Mouse (Mus musculus) ES-E14 (cell line): ENCODE data around the gene Hist1h4i. TPM values are rescaled to one million over a fixed set of nuclear protein-coding genes. Genes with fewer than 3 reads are reported as not detected.

Source experiments
- DNase-seq: peaks from one replicate; pipeline ENCODE4 v3.0.0-alpha.2; 2013; ENCODE audit warnings: low read depth, low spot score
- H3K27ac ChIP-seq: 2 replicates; pipeline ENCODE4 v1.5.1; 2012; ENCODE audit warnings: low read depth, mild to moderate bottlenecking, low read length, moderate library complexity, mixed read lengths; ENCODE audit not compliant: poor library complexity, insufficient read depth, severe bottlenecking
- H3K36me3 ChIP-seq: 2 replicates; pipeline ENCODE4 v1.6.1; 2012; ENCODE audit warnings: mild to moderate bottlenecking, low read length, moderate library complexity, mixed read lengths; ENCODE audit not compliant: control insufficient read depth, poor library complexity, insufficient read depth, severe bottlenecking
- H3K4me1 ChIP-seq, 2 experiments: fragments of 150-350 bp in 1 of 2; sonication (generic) in 1 of 2; 2 replicates each; pipeline ENCODE4 v1.6.1; 2012; ENCODE audit warnings: low read length in 2 of 2, mild to moderate bottlenecking in 1 of 2, mixed read lengths in 1 of 2; ENCODE audit not compliant: control insufficient read depth in 2 of 2, insufficient read depth in 2 of 2, poor library complexity in 1 of 2
- H3K4me3 ChIP-seq, 2 experiments: fragments of 150-350 bp in 1 of 2; sonication (generic) in 1 of 2; 2 replicates each; pipeline ENCODE4 v1.5.1; 2012; ENCODE audit warnings: low read length in 2 of 2, low read depth in 1 of 2, mild to moderate bottlenecking in 1 of 2, mixed read lengths in 1 of 2; ENCODE audit not compliant: insufficient read depth in 1 of 2, poor library complexity in 1 of 2, severe bottlenecking in 1 of 2
- H3K9ac ChIP-seq: 2 replicates; pipeline ENCODE4 v1.6.1; 2012; ENCODE audit warnings: low read depth, mild to moderate bottlenecking, low read length, mixed read lengths; ENCODE audit not compliant: poor library complexity, insufficient read depth, severe bottlenecking
- H3K9me3 ChIP-seq: fragments of 150-350 bp; sonication (generic); 2 replicates; pipeline ENCODE4 v1.6.1; 2012; ENCODE audit warnings: low read depth, mild to moderate bottlenecking, low read length; ENCODE audit not compliant: control insufficient read depth, insufficient read depth
- CHD2 ChIP-seq: IDR thresholded peaks from 2 replicates; pipeline ENCODE4 v1.6.1; 2014; ENCODE audit warnings: mild to moderate bottlenecking, low read depth, low read length, inconsistent platforms
- HCFC1 ChIP-seq: IDR thresholded peaks from 2 replicates; pipeline ENCODE4 v1.6.1; 2012; ENCODE audit warnings: low read length, inconsistent platforms, borderline replicate concordance; ENCODE audit not compliant: insufficient read depth
- MAFK ChIP-seq: IDR thresholded peaks from 2 replicates; pipeline ENCODE4 v1.6.1; 2014; ENCODE audit warnings: mild to moderate bottlenecking, low read depth, low read length, inconsistent platforms; ENCODE audit not compliant: insufficient read depth
- ZC3H11A ChIP-seq: IDR thresholded peaks from 2 replicates; pipeline ENCODE4 v1.6.1; 2012; ENCODE audit warnings: low read depth, mild to moderate bottlenecking, inconsistent platforms, low read length, borderline replicate concordance
- ZNF384 ChIP-seq: IDR thresholded peaks from 2 replicates; pipeline ENCODE4 v1.6.1; 2012; ENCODE audit warnings: low read depth, low read length, inconsistent platforms
- in situ Hi-C, 2 experiments: fragments of 600-800 bp; cut with MboI; formaldehyde crosslinking; loops; one replicate each; pipeline ENCODE4 v1.15.1; 2025; ENCODE audit warnings: low sequenced_read_pairs in 2 of 2, inconsistent platforms in 1 of 2; ENCODE audit not compliant: unreplicated experiment in 2 of 2
- total RNA-seq: library from RNA; depleted of rRNA; stranded (reverse); fragments of 300-350 nt; gene quantifications from 2 replicates; pipeline ENCODE4 v1.2.3, GENCODE M21; 2012

Gene Hist1h4i
- total RNA-seq, 1 experiment, result 814 TPM

- H3K4me3 ChIP-seq, result peak overlapping the region; percentile 72 to 83
- in situ Hi-C loops, result loop anchor here (10.0 to 25.0 kb wide), 7 partner anchors 94 to 1733 kb away; partner anchors contain the start of genes Abt1 (in 1 of the 2), Hist1h1a (in 1 of the 2), Hist1h1d (in 1 of the 2) and Hist1h1t (in 1 of the 2)
- no peaks in the 10 kb centered on the region for H3K9me3 ChIP-seq
- H3K36me3 ChIP-seq, result no peaks in the 10 kb centered on the region
- TF ChIP-seq CHD2 (no peak), ZNF384 (0 out of 2 replicates have a peak, but pooled peaks have one; percentile 6), MAFK (peak; percentile 91), ZC3H11A (peak; percentile 90), HCFC1 (no peak)
- H3K4me1 ChIP-seq, result peaks cover 0 to 15% of the 10 kb centered on the region in 2 experiments; a peak in 2 of 4 replicates
- DNase-seq, result no peak
- peak overlapping the region; percentile 87 for H3K9ac ChIP-seq
- H3K27ac ChIP-seq, result peak overlapping the region; percentile 55; the same call in 1 of the 2 replicates
Measured at GRCm38 (mm10) chr13:22028673-22029460, 12.3 kb downstream of the Hist1h4i start.

- Histone ChIP-seq H3K4me3 (peak overlapping the region; percentile 72 to 78), H3K36me3 (no peaks in the 10 kb centered on the region), H3K9me3 (no peaks in the 10 kb centered on the region), H3K27ac (no peak overlapping the region), H3K4me1 (peaks cover 0 to 7% of the 10 kb centered on the region in 2 experiments; a peak in 2 of 4 replicates), H3K9ac (peak overlapping the region; percentile 86)
- in situ Hi-C loops, result loop anchor here (10.0 to 25.0 kb wide), 7 partner anchors 92 to 1736 kb away; partner anchors contain the start of genes Abt1 (in 1 of the 2), Hist1h1a (in 1 of the 2), Hist1h1d (in 1 of the 2) and Hist1h1t (in 1 of the 2)
- no peak for DNase-seq
- 0 out of 2 replicates have a peak, but pooled peaks have one; percentile 14 for TF ChIP-seq ZC3H11A
- peak; percentile 80 for TF ChIP-seq MAFK
- no peak for TF ChIP-seq CHD2
- peak; percentile 41; the same call in 1 of the 2 replicates for TF ChIP-seq HCFC1
- peak; percentile 98 for TF ChIP-seq ZNF384
Measured at GRCm38 (mm10) chr13:22026058-22027031, 14.8 kb downstream of the Hist1h4i start.

DNA sequence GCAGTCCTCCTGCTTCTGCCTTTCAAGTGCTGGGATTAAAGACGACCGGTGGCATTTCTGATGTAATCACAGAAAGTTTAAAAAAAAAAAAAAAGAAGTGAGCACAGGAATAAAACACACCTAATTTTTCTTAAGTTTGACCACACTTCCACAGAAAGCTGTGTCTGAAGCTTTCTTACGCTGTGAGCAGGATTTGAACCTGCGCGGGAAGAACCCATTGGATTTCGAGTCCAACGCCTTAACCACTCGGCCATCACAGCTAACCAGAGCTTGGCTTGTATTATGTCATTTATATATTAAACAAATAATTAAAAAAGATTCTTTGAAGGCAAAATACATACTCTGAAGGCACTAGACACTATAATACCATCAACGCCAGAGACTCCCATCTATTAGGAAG lies 18.9 kb downstream of the Hist1h4i start:
- in situ Hi-C loops, result loop anchor here (5.0 to 25.0 kb wide), 3 partner anchors 87 to 760 kb away; no protein-coding TSS in a partner anchor
- Histone ChIP-seq H3K9me3 (no peaks in the 10 kb centered on the region), H3K36me3 (no peaks in the 10 kb centered on the region), H3K27ac (no peak overlapping the region), H3K9ac (peak overlapping the region; percentile 66; the same call in 1 of the 2 replicates), H3K4me1 (0 out of 4 replicates have a peak, but pooled peaks cover 0 to 2% of the 10 kb centered on the region in 2 experiments), H3K4me3 (peak overlapping the region; percentile 52 to 59)
- no peak for DNase-seq
- TF ChIP-seq HCFC1, result no peak
- peak; percentile 93 for TF ChIP-seq MAFK
- no peak for TF ChIP-seq ZC3H11A
- peak; percentile 91 for TF ChIP-seq ZNF384
- TF ChIP-seq CHD2, result no peak
